Mouse (Mus musculus): ENCODE results near the gene Tor4a. TPM values are rescaled to one million over a fixed set of nuclear protein-coding genes. Genes with fewer than 3 reads are reported as not detected.

The Tor4a gene
- polyA plus RNA-seq, 1 experiment from 2014 or later = 1.9 TPM

DNA sequence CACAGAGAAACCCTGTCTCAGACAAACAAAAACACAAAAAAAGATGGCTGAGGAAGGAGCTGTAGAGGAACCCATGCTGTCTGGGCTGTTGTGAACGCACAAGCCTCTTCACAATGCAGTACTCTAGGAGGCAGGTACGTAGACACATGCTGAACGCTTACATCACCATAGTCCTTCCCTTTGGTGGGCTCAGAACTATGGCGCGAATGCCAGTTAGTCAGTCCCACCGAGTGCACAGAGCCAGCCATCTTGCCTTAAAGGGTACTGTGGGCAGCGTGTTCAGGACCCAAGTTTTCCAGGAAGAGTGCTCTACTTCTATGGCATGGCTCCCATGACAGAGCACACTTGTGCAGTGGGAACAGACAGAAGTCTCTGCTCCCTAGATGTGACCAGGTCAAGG is 12.2 kb downstream of the Tor4a start:
- Histone ChIP-seq H3K9ac (replicated peaks; ENCODE audit: low read length) (no peak overlapping the region), H3K4me3 (ENCODE audit: low read depth, low read length) (no peak overlapping the region), H3K27ac (replicated peaks; ENCODE audit: low read depth, low read length) (no peak overlapping the region), H3K36me3 (replicated peaks; ENCODE audit: control insufficient read depth, insufficient read depth, low read depth, low read length) (no peaks in the 10 kb centered on the region; the same call in 1 of the 2 replicates), H3K4me1 (ENCODE audit: control insufficient read depth, insufficient read depth, low read length) (peaks cover 5% of the 10 kb centered on the region; the same call in 1 of the 2 replicates), H3K9me3 (replicated peaks; ENCODE audit: control insufficient read depth, low read length) (no peaks in the 10 kb centered on the region), H3K27me3 (ENCODE audit: control insufficient read depth, insufficient read depth, low read length) (peaks cover 47% of the 10 kb centered on the region), H3K4me2 (ENCODE audit: low read depth, low read length) (no peak overlapping the region)
- ATAC-seq (replicated peaks; ENCODE audit: insufficient number of reproducible peaks, low FRiP score, low TSS enrichment, low read depth) (no peak), DNase-seq (ENCODE audit: low spot score) (no peak)
- 92% methylated on average over 7 of the region's 7 CpGs for WGBS

DNA sequence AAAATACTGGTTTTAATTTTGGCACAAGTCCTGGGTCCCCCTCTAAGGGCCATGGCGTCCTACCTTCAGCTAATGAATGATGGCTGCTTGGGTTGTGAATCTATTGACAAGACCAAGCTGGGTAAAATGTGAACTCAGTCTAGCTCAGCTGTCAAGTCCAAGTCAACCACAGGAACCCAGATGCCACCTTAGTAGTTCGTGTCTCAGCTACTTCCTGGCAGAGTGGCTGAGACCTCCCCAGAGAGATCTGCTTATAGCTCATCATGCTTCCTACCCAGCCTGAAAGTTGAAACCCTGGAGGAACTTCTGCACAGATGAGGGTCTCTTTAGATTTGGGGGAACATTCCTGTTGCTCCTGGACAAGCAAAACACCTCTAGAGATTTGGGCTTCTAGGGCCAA is 13.3 kb downstream of the Tor4a start:
- no peak overlapping the region for H3K9ac ChIP-seq (replicated peaks; ENCODE audit: low read length)
- no peaks in the 10 kb centered on the region; the same call in 1 of the 2 replicates for H3K36me3 ChIP-seq (replicated peaks; ENCODE audit: control insufficient read depth, insufficient read depth, low read depth, low read length)
- no peak overlapping the region for H3K27ac ChIP-seq (replicated peaks; ENCODE audit: low read depth, low read length)
- no peak for ATAC-seq (replicated peaks; ENCODE audit: insufficient number of reproducible peaks, low FRiP score, low TSS enrichment, low read depth)
- no peaks in the 10 kb centered on the region for H3K9me3 ChIP-seq (replicated peaks; ENCODE audit: control insufficient read depth, low read length)
- H3K4me2 ChIP-seq (ENCODE audit: low read depth, low read length) = peak overlapping the region; percentile 19; the same call in 1 of the 2 replicates
- no peak overlapping the region; the same call in 1 of the 2 replicates for H3K4me3 ChIP-seq (ENCODE audit: low read depth, low read length)
- H3K4me1 ChIP-seq (ENCODE audit: control insufficient read depth, insufficient read depth, low read length) = peaks cover 5% of the 10 kb centered on the region; the same call in 1 of the 2 replicates
- DNase-seq (ENCODE audit: low spot score) = no peak
- WGBS = 57% methylated on average over 2 of the region's 2 CpGs
- peaks cover 49% of the 10 kb centered on the region for H3K27me3 ChIP-seq (ENCODE audit: control insufficient read depth, insufficient read depth, low read length)

DNA sequence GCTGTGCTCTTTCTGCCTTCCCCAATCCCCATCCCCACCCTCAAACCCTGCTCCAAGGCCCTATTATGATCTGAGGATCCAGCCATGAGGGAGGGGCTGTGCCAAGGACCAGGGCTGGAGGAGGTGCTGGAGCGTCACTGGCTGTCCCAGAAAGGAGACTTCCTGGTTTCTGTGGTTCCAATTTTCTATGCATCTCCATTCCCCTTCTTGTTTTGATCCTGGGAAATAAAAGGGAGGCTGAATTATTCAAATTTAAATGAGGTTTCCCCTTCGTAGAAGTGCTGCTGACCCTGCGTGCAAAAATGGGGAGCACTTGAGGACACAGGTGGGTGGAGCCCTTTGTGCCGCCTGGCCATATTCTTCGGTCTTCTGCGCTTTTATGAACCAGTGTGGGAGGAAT is 14.0 kb downstream of the Tor4a start:
- ATAC-seq (replicated peaks; ENCODE audit: insufficient number of reproducible peaks, low FRiP score, low TSS enrichment, low read depth) (no peak), DNase-seq (ENCODE audit: low spot score) (no peak)
- Histone ChIP-seq H3K4me1 (ENCODE audit: control insufficient read depth, insufficient read depth, low read length) (peaks cover 7% of the 10 kb centered on the region), H3K4me3 (ENCODE audit: low read depth, low read length) (peak overlapping the region; percentile 59), H3K27me3 (ENCODE audit: control insufficient read depth, insufficient read depth, low read length) (peaks cover 49% of the 10 kb centered on the region), H3K27ac (replicated peaks; ENCODE audit: low read depth, low read length) (no peak overlapping the region), H3K4me2 (ENCODE audit: low read depth, low read length) (peak overlapping the region; percentile 37), H3K36me3 (replicated peaks; ENCODE audit: control insufficient read depth, insufficient read depth, low read depth, low read length) (no peaks in the 10 kb centered on the region; the same call in 1 of the 2 replicates), H3K9me3 (replicated peaks; ENCODE audit: control insufficient read depth, low read length) (no peaks in the 10 kb centered on the region), H3K9ac (replicated peaks; ENCODE audit: low read length) (peak overlapping the region; percentile 13; the same call in 1 of the 2 replicates)
- WGBS = 15% methylated on average over 6 of the region's 6 CpGs

DNA sequence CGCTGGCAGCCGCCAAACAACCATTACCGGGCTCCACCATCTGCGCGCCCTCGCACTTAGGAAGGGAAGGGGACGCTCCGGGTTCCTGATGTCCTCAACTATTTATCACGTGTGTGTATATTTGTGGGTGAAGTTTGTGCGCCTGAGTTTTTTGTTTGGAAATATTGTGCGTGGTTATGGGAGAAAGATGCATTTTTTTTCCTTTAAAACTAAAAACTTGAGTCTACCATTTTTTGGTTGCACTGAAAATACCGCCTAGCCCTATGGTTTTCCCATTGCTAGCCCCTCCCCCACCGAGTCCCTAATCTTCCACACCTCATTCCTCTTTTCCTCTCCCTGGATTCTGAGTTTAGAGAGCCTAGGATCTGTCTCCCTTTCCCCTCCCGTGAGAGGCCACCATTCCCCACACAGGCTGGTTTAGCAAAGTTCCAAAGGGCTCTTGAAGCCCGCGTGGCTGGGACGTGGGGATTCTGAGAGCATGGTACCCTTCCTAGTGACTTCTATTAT is 14.7 kb downstream of the Tor4a start:
- peak overlapping the region; percentile 86 for H3K27ac ChIP-seq (replicated peaks; ENCODE audit: low read depth, low read length)
- peaks cover 51% of the 10 kb centered on the region for H3K27me3 ChIP-seq (ENCODE audit: control insufficient read depth, insufficient read depth, low read length)
- peak overlapping the region; percentile 87 for H3K4me2 ChIP-seq (ENCODE audit: low read depth, low read length)
- no peak for ATAC-seq (replicated peaks; ENCODE audit: insufficient number of reproducible peaks, low FRiP score, low TSS enrichment, low read depth)
- no peaks in the 10 kb centered on the region; the same call in 1 of the 2 replicates for H3K36me3 ChIP-seq (replicated peaks; ENCODE audit: control insufficient read depth, insufficient read depth, low read depth, low read length)
- WGBS = under 1% methylated on average over 17 of the region's 17 CpGs
- peak; percentile 43 for DNase-seq (ENCODE audit: low spot score)
- H3K4me1 ChIP-seq (ENCODE audit: control insufficient read depth, insufficient read depth, low read length) = peaks cover 13% of the 10 kb centered on the region
- no peaks in the 10 kb centered on the region for H3K9me3 ChIP-seq (replicated peaks; ENCODE audit: control insufficient read depth, low read length)
- H3K9ac ChIP-seq (replicated peaks; ENCODE audit: low read length) = peak overlapping the region; percentile 62
- H3K4me3 ChIP-seq (ENCODE audit: low read depth, low read length) = peak overlapping the region; percentile 59

DNA sequence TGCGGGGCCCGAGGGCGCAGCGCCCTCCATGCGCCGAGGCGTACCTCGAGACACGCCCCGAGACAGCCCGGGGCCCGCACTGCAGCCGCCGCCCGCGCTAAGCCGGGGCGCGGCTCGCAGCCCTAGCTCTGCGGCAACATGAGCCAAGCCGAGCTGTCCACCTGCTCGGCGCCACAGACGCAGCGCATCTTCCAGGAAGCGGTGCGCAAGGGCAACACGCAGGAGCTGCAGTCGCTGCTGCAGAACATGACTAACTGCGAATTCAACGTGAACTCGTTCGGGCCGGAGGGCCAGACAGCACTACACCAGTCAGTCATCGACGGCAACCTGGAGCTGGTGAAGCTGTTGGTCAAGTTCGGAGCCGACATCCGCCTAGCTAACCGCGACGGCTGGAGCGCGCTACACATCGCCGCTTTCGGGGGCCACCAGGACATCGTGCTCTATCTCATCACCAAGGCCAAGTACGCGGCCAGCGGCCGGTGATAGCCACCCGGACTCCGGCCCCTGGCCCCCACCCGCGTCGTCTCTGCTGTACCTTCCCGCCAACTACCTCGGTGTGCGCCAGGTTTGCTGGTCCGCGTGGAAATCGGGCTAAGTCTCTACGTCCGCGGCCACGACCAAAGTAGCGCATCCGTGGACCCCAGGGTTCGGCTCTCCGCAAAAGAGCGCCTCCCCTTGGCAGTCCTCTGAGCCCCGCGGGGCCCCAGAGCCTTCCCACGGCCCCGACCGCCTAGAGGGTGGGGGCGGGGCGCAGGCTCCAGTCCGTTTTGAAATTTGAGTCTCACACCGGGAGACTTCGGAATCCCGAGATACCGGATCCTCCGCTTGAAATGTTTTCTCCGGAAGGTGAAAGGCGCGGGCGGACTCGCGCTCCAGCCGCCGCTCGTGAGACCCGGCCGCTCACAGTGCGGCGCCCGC is 15.5 kb downstream of the Tor4a start:
- Histone ChIP-seq H3K9ac (replicated peaks; ENCODE audit: low read length) (peak overlapping the region; percentile 62), H3K4me2 (ENCODE audit: low read depth, low read length) (peak overlapping the region; percentile 87), H3K4me3 (ENCODE audit: low read depth, low read length) (peak overlapping the region; percentile 59), H3K9me3 (replicated peaks; ENCODE audit: control insufficient read depth, low read length) (no peaks in the 10 kb centered on the region), H3K36me3 (replicated peaks; ENCODE audit: control insufficient read depth, insufficient read depth, low read depth, low read length) (no peaks in the 10 kb centered on the region; the same call in 1 of the 2 replicates), H3K27ac (replicated peaks; ENCODE audit: low read depth, low read length) (peak overlapping the region; percentile 86), H3K27me3 (ENCODE audit: control insufficient read depth, insufficient read depth, low read length) (peaks cover 51% of the 10 kb centered on the region), H3K4me1 (ENCODE audit: control insufficient read depth, insufficient read depth, low read length) (peaks cover 14% of the 10 kb centered on the region)
- DNase-seq (ENCODE audit: low spot score) = peak; percentile 69
- WGBS = under 1% methylated on average over 100 of the region's 100 CpGs
- ATAC-seq (replicated peaks; ENCODE audit: insufficient number of reproducible peaks, low FRiP score, low TSS enrichment, low read depth) = no peak; the same call in 1 of the 2 replicates

DNA sequence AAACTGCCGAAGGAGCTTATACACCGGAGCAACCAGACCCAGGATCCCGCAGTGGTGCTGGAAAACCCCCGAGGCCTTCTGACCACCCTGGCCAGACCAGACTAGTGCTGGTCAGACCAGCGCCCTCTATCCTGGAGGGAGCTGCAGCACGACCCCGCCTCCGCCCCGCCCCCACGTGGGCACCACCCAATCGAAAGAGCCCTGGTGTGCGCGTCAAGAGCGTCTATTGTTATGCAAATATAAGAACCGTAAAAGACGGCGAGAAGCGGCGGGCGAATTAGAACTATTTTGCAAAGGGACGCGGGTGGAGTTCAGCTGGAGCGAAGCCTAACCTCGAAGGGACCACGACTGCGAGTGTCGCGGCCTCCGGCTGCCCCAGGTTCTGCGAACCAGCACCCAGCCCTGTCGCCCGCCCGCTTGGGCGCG is 16.2 kb downstream of the Tor4a start, which contains the start of gene Nrarp:
Gene Nrarp, plus strand, starts transcription at position 281 of the 426 bp plus-strand sequence.
- DNase-seq (ENCODE audit: low spot score) (peak; percentile 88), ATAC-seq (replicated peaks; ENCODE audit: insufficient number of reproducible peaks, low FRiP score, low TSS enrichment, low read depth) (peak; percentile 73)
- Histone ChIP-seq H3K27me3 (ENCODE audit: control insufficient read depth, insufficient read depth, low read length) (peaks cover 51% of the 10 kb centered on the region), H3K4me2 (ENCODE audit: low read depth, low read length) (peak within 1 kb of the TSS; percentile 87), H3K9ac (replicated peaks; ENCODE audit: low read length) (peak within 1 kb of the TSS; percentile 62), H3K4me3 (ENCODE audit: low read depth, low read length) (peak within 1 kb of the TSS; percentile 59), H3K36me3 (replicated peaks; ENCODE audit: control insufficient read depth, insufficient read depth, low read depth, low read length) (no peaks in the 10 kb centered on the region; the same call in 1 of the 2 replicates), H3K9me3 (replicated peaks; ENCODE audit: control insufficient read depth, low read length) (no peaks in the 10 kb centered on the region), H3K27ac (replicated peaks; ENCODE audit: low read depth, low read length) (peak within 1 kb of the TSS; percentile 86), H3K4me1 (ENCODE audit: control insufficient read depth, insufficient read depth, low read length) (peaks cover 11% of the 10 kb centered on the region)
- WGBS = under 1% methylated on average over 31 of the region's 35 CpGs

DNA sequence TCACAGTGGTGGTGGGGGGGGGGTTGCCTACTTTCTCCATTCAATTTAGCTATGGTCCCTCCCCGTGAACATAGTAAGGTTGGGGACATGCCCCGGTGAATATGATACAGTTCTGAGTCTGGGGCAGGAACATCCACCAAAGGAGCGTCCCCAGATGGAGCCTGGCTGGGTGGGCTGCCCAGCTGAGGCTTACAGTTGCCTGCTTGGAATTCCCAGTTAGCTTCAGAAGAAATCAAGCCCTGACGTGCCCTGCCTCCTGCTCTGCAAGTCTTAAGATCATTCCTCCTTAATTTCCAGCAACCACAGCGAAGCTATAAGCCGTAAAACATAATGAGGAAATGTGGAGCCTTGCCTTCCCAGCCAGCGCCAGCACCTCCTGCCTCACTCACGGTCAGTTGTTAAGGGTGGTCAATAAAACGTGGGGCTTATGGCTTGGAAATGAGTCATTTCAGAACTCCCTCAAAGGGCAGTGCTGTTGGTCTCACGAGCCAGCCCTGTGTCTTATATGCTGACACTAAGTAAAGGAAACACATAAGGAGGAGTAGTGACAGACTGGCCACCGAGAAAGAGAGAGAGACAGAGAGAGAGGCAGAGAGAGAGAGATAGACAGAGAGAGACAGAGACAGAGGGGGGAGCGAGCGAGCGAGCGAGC is 17.0 kb downstream of the Tor4a start:
- DNase-seq (ENCODE audit: low spot score) = no peak
- 48% methylated on average over 15 of the region's 15 CpGs for WGBS
- Histone ChIP-seq H3K9ac (replicated peaks; ENCODE audit: low read length) (0 out of 2 replicates have a peak overlapping the region, but pooled peaks have one; percentile 22), H3K4me1 (ENCODE audit: control insufficient read depth, insufficient read depth, low read length) (peaks cover 10% of the 10 kb centered on the region), H3K4me3 (ENCODE audit: low read depth, low read length) (peak overlapping the region; percentile 59), H3K4me2 (ENCODE audit: low read depth, low read length) (no peak overlapping the region; the same call in 1 of the 2 replicates), H3K27ac (replicated peaks; ENCODE audit: low read depth, low read length) (no peak overlapping the region), H3K27me3 (ENCODE audit: control insufficient read depth, insufficient read depth, low read length) (peaks cover 47% of the 10 kb centered on the region), H3K9me3 (replicated peaks; ENCODE audit: control insufficient read depth, low read length) (no peaks in the 10 kb centered on the region), H3K36me3 (replicated peaks; ENCODE audit: control insufficient read depth, insufficient read depth, low read depth, low read length) (no peaks in the 10 kb centered on the region; the same call in 1 of the 2 replicates)
- no peak for ATAC-seq (replicated peaks; ENCODE audit: insufficient number of reproducible peaks, low FRiP score, low TSS enrichment, low read depth)
